Mouse (Mus musculus): Measurements from ENCODE around the gene Antxr1.

- TF ChIP-seq CTCF (IDR thresholded peaks at IDR 0.05; ENCODE audit: low read depth) (peak; percentile 82), EP300 (optimal IDR thresholded peaks at IDR 0.05) (no peak)
These were observed 12.2 kb downstream of the Antxr1 start for GRCm38 (mm10) chr6:87323381-87323780.

Data from stomach, postnatal 0 days (tissue).